10 mouse cellular contexts compared by ENCODE assay signal in genomic region chr13:118387448-118387801, GRCm38 (mm10). TPM values are rescaled to one million over a fixed set of nuclear protein-coding genes. Genes with fewer than 3 reads are reported as not detected.
DNase-seq lines count a peak whose midpoint lies in the region; ATAC-seq and TF ChIP-seq lines count a peak whose summit lies in the region.
"Not testable (repeated sequence)": the region's sequence is repeated elsewhere in the genome, so short reads cannot be mapped to it uniquely, and the experiment has no call there.
"Had no signal": no experiment of that assay in that cellular context is flagged by ENCODE, and none has a peak within 500 bp of the region (broad histone marks: within the 10 kb centered on the region; RNA-seq: fewer than 3 reads in every experiment).

No protein-coding gene starts in this region.

- TF ChIP-seq POLR2A in ES-Bruce4 (IDR thresholded peaks at IDR 0.05; ENCODE audit: insufficient read depth, low read length); heart, adult 2 months (IDR thresholded peaks at IDR 0.05; ENCODE audit: insufficient read depth, low read depth, low read length): not testable (repeated sequence)

- peaks cover 21% of the 10 kb centered on the region for H3K36me3 ChIP-seq in ES-Bruce4 (ENCODE audit: control insufficient read depth, insufficient read depth, low read length, poor library complexity, severe bottlenecking)
- peaks cover 26% of the 10 kb centered on the region for H3K36me3 ChIP-seq in embryonic facial prominence, embryonic 14.5 days (ENCODE audit: control insufficient read depth, insufficient read depth, low read length)
- not testable (repeated sequence) for H3K36me3 ChIP-seq in heart, adult 2 months (ENCODE audit: control insufficient read depth, insufficient read depth, low read length); midbrain, embryonic 15.5 days (replicated peaks); stomach, embryonic 16.5 days (ENCODE audit: control insufficient read depth, insufficient read depth, low read length)
- peaks cover 23% of the 10 kb centered on the region for H3K36me3 ChIP-seq in hindbrain, embryonic 15.5 days
- H3K36me3 ChIP-seq in liver, embryonic 16.5 days (ENCODE audit: control insufficient read depth, insufficient read depth) = peaks cover 15% of the 10 kb centered on the region

- peak overlapping the region; percentile 77 for H3K4me2 ChIP-seq in embryonic facial prominence, embryonic 14.5 days (ENCODE audit: low read depth, low read length)
- peak overlapping the region; percentile 53 for H3K4me2 ChIP-seq in hindbrain, embryonic 15.5 days
- peak overlapping the region; percentile 61 for H3K4me2 ChIP-seq in liver, embryonic 16.5 days (ENCODE audit: low read depth, low read length)
- H3K4me2 ChIP-seq in midbrain, embryonic 15.5 days = peak overlapping the region; percentile 49
- peak overlapping the region; percentile 49 for H3K4me2 ChIP-seq in stomach, embryonic 16.5 days (ENCODE audit: low read depth, low read length)

- not testable (repeated sequence) for TF ChIP-seq EP300 in ES-Bruce4 (IDR thresholded peaks at IDR 0.05; ENCODE audit: insufficient read depth, low read depth, low read length); heart, adult 2 months (IDR thresholded peaks at IDR 0.05; ENCODE audit: insufficient read depth, low read depth, low read length)

- ATAC-seq in embryonic facial prominence, embryonic 14.5 days (ENCODE audit: low read depth) = peak; percentile 41
- peak; percentile 70 for ATAC-seq in hindbrain, embryonic 15.5 days (ENCODE audit: low FRiP score, low read depth)
- ATAC-seq in liver, embryonic 16.5 days (ENCODE audit: low read depth) = peak; percentile 20
- peak; percentile 69 for ATAC-seq in midbrain, embryonic 15.5 days (replicated peaks)
- ATAC-seq in stomach, embryonic 16.5 days (ENCODE audit: insufficient read depth, low FRiP score) = 0 out of 2 replicates have a peak, but pooled peaks have one; percentile 11

- not testable (repeated sequence) for H3K79me2 ChIP-seq in heart, adult 2 months (replicated peaks; ENCODE audit: control insufficient read depth, insufficient read depth, low read length)

- peak overlapping the region; percentile 78 for H3K4me3 ChIP-seq in ES-Bruce4 (ENCODE audit: low read depth, low read length)
- H3K4me3 ChIP-seq in embryonic facial prominence, embryonic 14.5 days (ENCODE audit: low read depth, low read length) = peak overlapping the region; percentile 94
- peak overlapping the region; percentile 87 for H3K4me3 ChIP-seq in heart, adult 2 months
- peak overlapping the region; percentile 85 for H3K4me3 ChIP-seq in hindbrain, embryonic 15.5 days
- H3K4me3 ChIP-seq in left cerebral cortex, adult 2 months = peak overlapping the region; percentile 72
- peak overlapping the region; percentile 92 for H3K4me3 ChIP-seq in liver, embryonic 16.5 days (ENCODE audit: low read depth, low read length)
- peak overlapping the region; percentile 95 for H3K4me3 ChIP-seq in midbrain, embryonic 15.5 days
- peak overlapping the region; percentile 87 for H3K4me3 ChIP-seq in stomach, embryonic 16.5 days (replicated peaks; ENCODE audit: low read length)

- TF ChIP-seq CTCF in ES-Bruce4 (IDR thresholded peaks at IDR 0.05; ENCODE audit: low read depth, low read length); heart, adult 2 months (IDR thresholded peaks at IDR 0.05); left cerebral cortex, adult 2 months (IDR thresholded peaks at IDR 0.05): not testable (repeated sequence)

- not testable (repeated sequence) for H3K9me3 ChIP-seq in ES-Bruce4 (replicated peaks; ENCODE audit: control insufficient read depth, insufficient read depth, low read length, poor library complexity, severe bottlenecking); embryonic facial prominence, embryonic 14.5 days (ENCODE audit: control insufficient read depth, low read length); hindbrain, embryonic 15.5 days; liver, embryonic 16.5 days (replicated peaks; ENCODE audit: control insufficient read depth, low read length); midbrain, embryonic 15.5 days; stomach, embryonic 16.5 days (replicated peaks; ENCODE audit: control insufficient read depth, low read length)

- WGBS in embryonic facial prominence, embryonic 14.5 days = 8% methylated on average over 10 of the region's 10 CpGs
- WGBS in heart, adult 2 months = 8% methylated on average over 10 of the region's 10 CpGs
- WGBS in hindbrain, embryonic 15.5 days = 11% methylated on average over 10 of the region's 10 CpGs
- WGBS in liver, embryonic 16.5 days (ENCODE audit: insufficient replicate concordance) = 8% methylated on average over 10 of the region's 10 CpGs
- WGBS in midbrain, embryonic 15.5 days = 8% methylated on average over 10 of the region's 10 CpGs
- 7% methylated on average over 10 of the region's 10 CpGs for WGBS in stomach, embryonic 16.5 days

- H3K27ac ChIP-seq in ES-Bruce4 (ENCODE audit: insufficient read depth, low read length); embryonic facial prominence, embryonic 14.5 days (replicated peaks; ENCODE audit: low read depth, low read length); hindbrain, embryonic 15.5 days (replicated peaks); left cerebral cortex, adult 2 months; midbrain, embryonic 15.5 days; stomach, embryonic 16.5 days (ENCODE audit: low read length): not testable (repeated sequence)
- peak overlapping the region; percentile 85 for H3K27ac ChIP-seq in heart, adult 2 months
- peak overlapping the region; percentile 55 for H3K27ac ChIP-seq in liver, embryonic 16.5 days (ENCODE audit: low read length)

- not testable (repeated sequence) for H3K27me3 ChIP-seq in ES-Bruce4 (ENCODE audit: control insufficient read depth, insufficient read depth, low read length, poor library complexity, severe bottlenecking); embryonic facial prominence, embryonic 14.5 days (replicated peaks; ENCODE audit: control insufficient read depth, insufficient read depth, low read length); heart, adult 2 months (ENCODE audit: control insufficient read depth, insufficient read depth, low read length); hindbrain, embryonic 15.5 days; liver, embryonic 16.5 days (ENCODE audit: control insufficient read depth, insufficient read depth, low read depth, low read length); midbrain, embryonic 15.5 days (replicated peaks); stomach, embryonic 16.5 days (ENCODE audit: control insufficient read depth, insufficient read depth, low read length)

- H3K4me1 ChIP-seq in ES-Bruce4 (ENCODE audit: control insufficient read depth, insufficient read depth, low read length); embryonic facial prominence, embryonic 14.5 days (ENCODE audit: control insufficient read depth, insufficient read depth, low read length); heart, adult 2 months (ENCODE audit: control insufficient read depth, insufficient read depth, low read length); hindbrain, embryonic 15.5 days (replicated peaks); liver, embryonic 16.5 days (ENCODE audit: control insufficient read depth, low read depth, low read length); midbrain, embryonic 15.5 days; stomach, embryonic 16.5 days (ENCODE audit: control insufficient read depth, insufficient read depth, low read length): not testable (repeated sequence)

- H3K9ac ChIP-seq in ES-Bruce4 (ENCODE audit: low read depth, poor library complexity, severe bottlenecking) = 0 out of 2 replicates have a peak overlapping the region, but pooled peaks have one; percentile 31
- H3K9ac ChIP-seq in embryonic facial prominence, embryonic 14.5 days (ENCODE audit: low read depth, low read length); heart, adult 2 months (ENCODE audit: low read depth, low read length); hindbrain, embryonic 15.5 days; midbrain, embryonic 15.5 days: not testable (repeated sequence)
- H3K9ac ChIP-seq in liver, embryonic 16.5 days (ENCODE audit: low read depth, low read length) = peak overlapping the region; percentile 85
- H3K9ac ChIP-seq in stomach, embryonic 16.5 days (ENCODE audit: low read length) = peak overlapping the region; percentile 46

- intact Hi-C loops in heart, adult 2 months (cut with DNase I); left cerebral cortex, adult 2 months (cut with DNase I): not testable (repeated sequence)

- not testable (repeated sequence) for DNase-seq in embryonic facial prominence, embryonic 14.5 days (ENCODE audit: low spot score); heart, adult 2 months; left cerebral cortex, adult 2 months (ENCODE audit: extremely low spot score in 1 of 2, low spot score in 2 of 2)

RNA-seq across cellular contexts. Expression of gene Mrps30, which starts 0.4 kb away (rescaled TPM):
- polyA plus RNA-seq in ES-Bruce4 (2011; ENCODE audit: insufficient read depth, insufficient read length, low read depth, missing spikeins) = 34.7 and 35.6 TPM in 2 replicates
- polyA plus RNA-seq in embryonic facial prominence, embryonic 14.5 days (2014; fragmentation: Nextera tagmentation; extraction: Ambion mirVana) = 28.5 and 30.2 TPM in 2 replicates
- 10 to 100 TPM; 22.7 to 24.8 TPM for total RNA-seq in heart, adult 2 months (2021)
- polyA plus RNA-seq in heart, adult 2 months (2012; rRNA removed) = 14.7 and 18.0 TPM in 2 replicates
- 25.2 and 25.3 TPM in 2 replicates for polyA plus RNA-seq in hindbrain, embryonic 15.5 days (2015; fragmentation: Nextera tagmentation; extraction: Ambion mirVana)
- 10 to 100 TPM; 17.6 to 18.7 TPM for total RNA-seq in left cerebral cortex, adult 2 months (2021)
- 12.4 and 13.3 TPM in 2 replicates for polyA plus RNA-seq in liver, embryonic 16.5 days (2015; fragmentation: Nextera tagmentation; extraction: Ambion mirVana)
- 23.5 and 25.7 TPM in 2 replicates for polyA plus RNA-seq in midbrain, embryonic 15.5 days (2015; fragmentation: Nextera tagmentation; extraction: Ambion mirVana)
- 20.4 and 21.6 TPM in 2 replicates for polyA plus RNA-seq in stomach, embryonic 16.5 days (2015; fragmentation: Nextera tagmentation; extraction: Ambion mirVana)

RNA-seq across cellular contexts. Expression of gene B430218F22Rik, which starts 1.0 kb away (rescaled TPM):
- polyA plus RNA-seq in ES-Bruce4 (2011; ENCODE audit: insufficient read depth, insufficient read length, low read depth, missing spikeins) = not detected in 2 replicates
- 0.52 and 1.0 TPM in 2 replicates for polyA plus RNA-seq in embryonic facial prominence, embryonic 14.5 days (2014; fragmentation: Nextera tagmentation; extraction: Ambion mirVana)
- under 1 TPM in 1 of 2 experiments, not detected in 1; 0.16 TPM for total RNA-seq in heart, adult 2 months (2021)
- not detected in 2 replicates for polyA plus RNA-seq in heart, adult 2 months (2012; rRNA removed)
- 0.66 and 1.5 TPM in 2 replicates for polyA plus RNA-seq in hindbrain, embryonic 15.5 days (2015; fragmentation: Nextera tagmentation; extraction: Ambion mirVana)
- under 1 TPM; 0.45 to 0.61 TPM for total RNA-seq in left cerebral cortex, adult 2 months (2021)
- polyA plus RNA-seq in liver, embryonic 16.5 days (2015; fragmentation: Nextera tagmentation; extraction: Ambion mirVana) = 0.18 and 0.19 TPM in 2 replicates
- 0.97 and 1.6 TPM in 2 replicates for polyA plus RNA-seq in midbrain, embryonic 15.5 days (2015; fragmentation: Nextera tagmentation; extraction: Ambion mirVana)
- polyA plus RNA-seq in stomach, embryonic 16.5 days (2015; fragmentation: Nextera tagmentation; extraction: Ambion mirVana) = 0.53 and 0.57 TPM in 2 replicates
- total RNA-seq: gastrocnemius, postnatal 36 days; monocyte, adult 5-6 weeks had no signal

Comparison
In these comparisons a context has a peak if more than half of its experiments do, and no peak if none do; other contexts are left out.
1. ATAC-seq: peak in every context shown above with its lines; median percentile 70 in hindbrain, embryonic 15.5 days; 69 in midbrain, embryonic 15.5 days; 41 in embryonic facial prominence, embryonic 14.5 days; 20 in liver, embryonic 16.5 days; 11 in stomach, embryonic 16.5 days.